ENCODE assay signal across 1 mouse cellular context in the genomic region with DNA sequence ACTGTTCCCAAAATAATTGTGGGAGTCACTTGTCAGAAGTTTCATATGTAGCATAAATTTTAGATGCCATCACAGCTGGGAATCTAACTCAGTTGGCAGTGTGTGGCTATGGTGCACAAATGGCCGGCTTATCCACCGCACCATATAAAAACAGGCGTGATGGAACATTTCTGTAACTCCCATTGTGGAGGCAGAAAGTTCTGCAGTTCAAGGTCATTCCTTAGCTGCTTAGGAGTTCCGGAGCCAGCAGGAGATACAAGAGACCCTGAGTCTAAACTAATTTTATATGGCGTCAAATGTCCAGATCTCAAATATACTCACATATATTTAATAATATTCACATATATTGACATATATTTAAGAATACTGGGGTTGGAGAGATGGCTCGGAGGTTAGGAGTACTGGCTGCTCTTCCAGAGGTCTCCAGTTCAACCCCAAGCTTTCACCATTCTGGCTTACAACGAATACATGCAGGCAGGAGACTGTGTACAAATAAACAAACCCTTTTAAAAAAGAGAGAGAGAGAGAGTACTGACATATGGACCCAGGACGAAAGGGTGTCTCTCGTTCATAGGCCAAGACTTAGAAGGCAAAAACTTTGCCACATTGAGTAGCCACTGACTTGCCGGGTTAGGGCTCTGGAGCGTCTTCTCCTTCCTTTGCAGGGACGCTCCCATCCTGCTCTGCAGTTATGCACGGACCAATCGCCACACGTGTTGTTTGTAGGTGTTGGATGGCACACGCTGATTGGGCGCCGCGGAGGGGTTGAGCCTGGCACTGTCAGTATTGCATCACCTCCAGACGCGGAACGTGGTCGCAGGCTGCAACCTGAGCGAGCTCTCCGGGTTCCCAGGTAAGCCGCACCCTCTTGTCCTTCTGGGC.
TF ChIP-seq lines count a peak whose summit lies in the region.

A gene (plus strand): TSS at position 750 of the 882 bp plus-strand sequence.

TF ChIP-seq in MEL, 35 proteins besides CTCF, POLR2A, EP300 and RAD21 (continued from another document):
- TF ChIP-seq MAX (IDR thresholded peaks at IDR 0.05; ENCODE audit: low read length), result peak; percentile 99
- TF ChIP-seq ZKSCAN1 (IDR thresholded peaks at IDR 0.05; ENCODE audit: low read depth, low read length), result no peak
- peak; percentile 89 for TF ChIP-seq HCFC1 (IDR thresholded peaks at IDR 0.05; ENCODE audit: low read depth, low read length)
- no peak for TF ChIP-seq USF1 (IDR thresholded peaks at IDR 0.05; ENCODE audit: low read depth, low read length)
- TF ChIP-seq GATA1 (IDR thresholded peaks at IDR 0.05; ENCODE audit: low read depth, low read length), result no peak
- no peak for TF ChIP-seq SMC3 (IDR thresholded peaks at IDR 0.05; ENCODE audit: low read depth, low read length)
- no peak for TF ChIP-seq E2F4 (IDR thresholded peaks at IDR 0.05; ENCODE audit: borderline replicate concordance, low read depth, low read length)
- TF ChIP-seq TAL1 (IDR thresholded peaks at IDR 0.05; ENCODE audit: low read length), result no peak
- peak; percentile 97 for TF ChIP-seq MXI1 (IDR thresholded peaks at IDR 0.05; ENCODE audit: low read depth, low read length)
